Mouse (Mus musculus) CD4-positive, CD25-positive, alpha-beta regulatory T cell, adult 9 weeks (primary cell): ENCODE measurements around the gene Smc3. TPM values are rescaled to one million over a fixed set of nuclear protein-coding genes. Genes with fewer than 3 reads are reported as not detected.

Source experiments
- polyA plus RNA-seq: library from polyadenylated mRNA; unstranded; fragments of 100-300 nt; shearing (Covaris generic); gene quantifications from one replicate; pipeline ENCODE4 v1.2.1, GENCODE M21; 2017

Gene Smc3
- polyA plus RNA-seq, result 51.6 TPM

GRCm38 (mm10) chr19:53599757-53600539, at the start of gene Smc3:
Smc3 (plus strand) TSS chr19:53600398.

GRCm38 (mm10) chr19:53588968-53589367, 11.2 kb upstream of the Smc3 start, which contains the start of gene Nutf2-ps1:
Nutf2-ps1 (minus strand) TSS chr19:53589068.

DNA sequence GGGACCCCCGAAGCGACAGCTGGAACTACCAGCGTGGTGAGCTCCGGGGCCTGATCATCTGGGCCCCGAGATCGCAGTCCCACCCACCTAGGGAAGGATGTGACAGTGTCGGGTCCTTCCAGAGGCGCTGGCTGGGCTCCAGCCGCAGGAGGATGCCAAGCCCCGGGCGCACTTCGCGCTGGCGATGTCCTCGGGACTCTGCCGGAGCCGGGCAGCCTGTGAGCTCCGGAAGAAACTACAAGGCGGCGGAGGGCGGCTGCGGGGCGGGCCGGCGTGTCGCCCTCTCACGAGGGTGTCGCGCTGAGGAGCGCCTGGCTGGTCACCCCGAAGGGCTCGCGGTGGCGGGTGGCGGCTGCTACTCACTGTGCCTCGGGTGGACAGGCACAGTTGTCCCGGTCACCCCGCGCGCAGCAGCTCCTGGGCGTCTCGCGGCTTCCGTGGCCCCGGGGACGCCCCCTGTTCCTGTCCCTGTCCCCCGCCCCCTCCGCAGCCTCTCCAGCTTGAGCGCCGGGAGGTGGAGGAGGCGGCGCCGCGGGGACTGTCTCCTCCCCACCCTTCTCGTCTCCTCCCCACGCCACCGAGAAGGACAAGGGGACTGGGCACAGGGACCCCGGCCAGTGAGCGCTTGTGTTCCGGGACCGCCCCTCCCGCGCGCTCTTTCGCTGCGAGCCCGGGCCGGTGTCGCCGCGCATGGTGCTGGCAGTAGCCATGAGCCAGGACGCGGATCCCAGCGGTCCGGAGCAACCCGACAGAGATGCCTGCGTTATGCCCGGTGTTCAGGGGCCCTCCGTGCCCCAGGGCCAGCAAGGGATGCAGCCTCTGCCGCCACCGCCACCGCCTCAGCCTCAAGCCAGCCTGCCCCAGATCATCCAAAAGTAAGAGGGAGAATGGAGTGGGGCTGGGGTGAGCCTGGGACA, 76.8 kb downstream of the Smc3 start, which contains the start of gene Rbm20:
TSS of gene Rbm20 (plus strand) at position 589 of the 917 bp plus-strand sequence.

Other genes with a start within 250 kb of the Smc3 start
- gene Gm10197, start 228.6 kb upstream of the Smc3 start, polyA plus RNA-seq, result not detected
- gene Smndc1, start 209.8 kb upstream of the Smc3 start, polyA plus RNA-seq, result 69.8 TPM
- gene Dusp5, start 71.3 kb upstream of the Smc3 start, polyA plus RNA-seq, result 4.3 TPM
- gene Nutf2-ps1, start 11.3 kb upstream of the Smc3 start, polyA plus RNA-seq, result 240 TPM
- gene Rbm20, start 76.9 kb downstream of the Smc3 start, polyA plus RNA-seq, result 0.16 TPM